ENCODE assay signal across 12 mouse cellular contexts in the genomic region with DNA sequence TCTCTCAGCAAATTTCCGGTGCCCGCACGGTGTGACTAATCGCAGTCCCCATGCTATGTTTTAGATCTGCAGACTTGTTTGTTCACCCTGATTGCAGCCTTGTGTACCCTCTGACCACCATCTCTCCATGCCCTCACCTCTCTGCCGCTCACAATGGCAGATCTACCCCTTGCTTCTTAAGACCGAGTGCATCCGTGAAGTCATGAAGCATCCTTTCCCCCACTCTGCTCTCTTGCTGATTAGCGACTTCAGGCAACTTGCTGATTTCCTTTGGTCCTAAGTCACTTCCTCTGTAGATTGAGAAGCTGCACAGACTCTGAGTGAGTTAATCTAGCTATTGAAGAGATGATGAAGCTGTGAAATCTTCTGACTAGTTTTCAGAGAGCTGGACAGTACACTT. TPM values are rescaled to one million over a fixed set of nuclear protein-coding genes. Genes with fewer than 3 reads are reported as not detected.
DNase-seq lines count a peak whose midpoint lies in the region; ATAC-seq lines count a peak whose summit lies in the region.
"Had no signal": no experiment of that assay in that cellular context is flagged by ENCODE, and none has a peak within 500 bp of the region (broad histone marks: within the 10 kb centered on the region; RNA-seq: fewer than 3 reads in every experiment).

No protein-coding gene starts in this region.

- no peaks in the 10 kb centered on the region for H3K27me3 ChIP-seq in heart, embryonic 12.5 days (replicated peaks)
- H3K27me3 ChIP-seq in lung, embryonic 15.5 days, result no peaks in the 10 kb centered on the region
- no peaks in the 10 kb centered on the region for H3K27me3 ChIP-seq in embryonic facial prominence, embryonic 14.5 days (replicated peaks; ENCODE audit: control insufficient read depth, insufficient read depth, low read length)
- H3K27me3 ChIP-seq: neural tube, embryonic 12.5 days had no signal

- H3K36me3 ChIP-seq in heart, embryonic 12.5 days, result no peaks in the 10 kb centered on the region
- no peaks in the 10 kb centered on the region for H3K36me3 ChIP-seq in lung, embryonic 15.5 days
- no peaks in the 10 kb centered on the region for H3K36me3 ChIP-seq in embryonic facial prominence, embryonic 14.5 days (ENCODE audit: control insufficient read depth, insufficient read depth, low read length)
- H3K36me3 ChIP-seq: neural tube, embryonic 12.5 days had no signal

- peak overlapping the region; percentile 32 for H3K4me2 ChIP-seq in heart, embryonic 12.5 days
- H3K4me2 ChIP-seq in lung, embryonic 15.5 days, result peak overlapping the region; percentile 35
- H3K4me2 ChIP-seq in embryonic facial prominence, embryonic 14.5 days (ENCODE audit: low read depth, low read length), result peak overlapping the region; percentile 37
- H3K4me2 ChIP-seq: neural tube, embryonic 12.5 days had no signal

- ATAC-seq in heart, embryonic 12.5 days (ENCODE audit: insufficient number of reproducible peaks, low FRiP score), result no peak
- ATAC-seq in lung, embryonic 15.5 days (ENCODE audit: borderline replicate concordance, extremely low read depth, low FRiP score, low TSS enrichment), result no peak
- no peak; the same call in 1 of the 2 replicates for ATAC-seq in embryonic facial prominence, embryonic 14.5 days (ENCODE audit: low read depth)

- no peaks in the 10 kb centered on the region for H3K9me3 ChIP-seq in heart, embryonic 12.5 days (replicated peaks)
- no peaks in the 10 kb centered on the region for H3K9me3 ChIP-seq in lung, embryonic 15.5 days
- no peaks in the 10 kb centered on the region for H3K9me3 ChIP-seq in embryonic facial prominence, embryonic 14.5 days (ENCODE audit: control insufficient read depth, low read length)
- H3K9me3 ChIP-seq: neural tube, embryonic 12.5 days had no signal

- H3K9ac ChIP-seq in heart, embryonic 12.5 days, result no peak overlapping the region
- H3K9ac ChIP-seq in lung, embryonic 15.5 days, result no peak overlapping the region
- H3K9ac ChIP-seq in embryonic facial prominence, embryonic 14.5 days (ENCODE audit: low read depth, low read length), result 0 out of 2 replicates have a peak overlapping the region, but pooled peaks have one; percentile 19
- H3K9ac ChIP-seq: neural tube, embryonic 12.5 days had no signal

- H3K27ac ChIP-seq in heart, embryonic 12.5 days (ENCODE audit: poor library complexity, severe bottlenecking), result 0 out of 2 replicates have a peak overlapping the region, but pooled peaks have one; percentile 31
- H3K27ac ChIP-seq in lung, embryonic 15.5 days, result 0 out of 2 replicates have a peak overlapping the region, but pooled peaks have one; percentile 6
- H3K27ac ChIP-seq in embryonic facial prominence, embryonic 14.5 days (replicated peaks; ENCODE audit: low read depth, low read length), result peak overlapping the region; percentile 52; the same call in 1 of the 2 replicates
- H3K27ac ChIP-seq: left cerebral cortex, adult 2 months; neural tube, embryonic 12.5 days had no signal

- no peak overlapping the region for H3K4me3 ChIP-seq in heart, embryonic 12.5 days
- 0 out of 2 replicates have a peak overlapping the region, but pooled peaks have one; percentile 6 for H3K4me3 ChIP-seq in lung, embryonic 15.5 days
- H3K4me3 ChIP-seq in embryonic facial prominence, embryonic 14.5 days (ENCODE audit: low read depth, low read length), result no peak overlapping the region
- H3K4me3 ChIP-seq: neural tube, embryonic 12.5 days had no signal

- 68% methylated on average over 8 of the region's 8 CpGs for WGBS in heart, embryonic 12.5 days
- 72% methylated on average over 8 of the region's 8 CpGs for WGBS in lung, embryonic 15.5 days
- WGBS in embryonic facial prominence, embryonic 14.5 days, result 70% methylated on average over 8 of the region's 8 CpGs

- intact Hi-C loops in heart, postnatal 36 days (cut with DNase I), result no loop called here

- DNase-seq in heart, postnatal 36 days, result no peak
- no peak for DNase-seq in lung, postnatal 25 days (ENCODE audit: low spot score)
- DNase-seq in embryonic facial prominence, embryonic 14.5 days (ENCODE audit: low spot score), result no peak
- peak; percentile 49 to 65 for DNase-seq in natural killer cell, adult 2 months (ENCODE audit: low spot score in 2 of 2)
- DNase-seq in adrenal gland, postnatal 36 days, result no peak
- DNase-seq in frontal cortex, postnatal 14 days (ENCODE audit: low spot score in 2 of 2), result no peak

- H3K4me1 ChIP-seq in heart, embryonic 12.5 days (replicated peaks), result peaks cover 13% of the 10 kb centered on the region; the same call in 1 of the 2 replicates
- H3K4me1 ChIP-seq in lung, embryonic 15.5 days, result peaks cover 9% of the 10 kb centered on the region
- H3K4me1 ChIP-seq in embryonic facial prominence, embryonic 14.5 days (ENCODE audit: control insufficient read depth, insufficient read depth, low read length), result peaks cover 11% of the 10 kb centered on the region
- H3K4me1 ChIP-seq: neural tube, embryonic 12.5 days had no signal

RNA-seq across cellular contexts. Expression of a gene that starts 3.8 kb away (rescaled TPM):
- 0.53 TPM in 1 of 2 replicates, not detected in the other for polyA plus RNA-seq in heart, embryonic 12.5 days (2016; fragmentation: Nextera tagmentation; extraction: Ambion mirVana)
- under 1 TPM in 1 of 2 experiments, not detected in 1; 0.83 TPM for total RNA-seq in heart, postnatal 36 days (2021)
- 0.82 TPM in 1 of 2 replicates, not detected in the other for polyA plus RNA-seq in lung, embryonic 15.5 days (2015; fragmentation: Nextera tagmentation; extraction: Ambion mirVana)
- 0.87 and 1.4 TPM in 2 replicates for polyA plus RNA-seq in embryonic facial prominence, embryonic 14.5 days (2014; fragmentation: Nextera tagmentation; extraction: Ambion mirVana)
- 1 to 10 TPM in 1 of 2 experiments, under 1 TPM in 1; 0.79 to 2.2 TPM for total RNA-seq in adrenal gland, postnatal 36 days (2021)
- total RNA-seq: ES-E14; gastrocnemius, adult 18-20 months; left cerebral cortex, adult 2 months had no signal
- polyA plus RNA-seq: neural tube, embryonic 12.5 days had no signal

RNA-seq across cellular contexts. Expression of a gene that starts 12.2 kb away (rescaled TPM):
- polyA plus RNA-seq in heart, embryonic 12.5 days (2016; fragmentation: Nextera tagmentation; extraction: Ambion mirVana), result not detected in 2 replicates
- total RNA-seq in heart, postnatal 36 days (2021), result not detected
- not detected in 2 replicates for polyA plus RNA-seq in lung, embryonic 15.5 days (2015; fragmentation: Nextera tagmentation; extraction: Ambion mirVana)
- not detected in 2 replicates for polyA plus RNA-seq in embryonic facial prominence, embryonic 14.5 days (2014; fragmentation: Nextera tagmentation; extraction: Ambion mirVana)
- total RNA-seq in adrenal gland, postnatal 36 days (2021), result not detected
- total RNA-seq: ES-E14; gastrocnemius, adult 18-20 months; left cerebral cortex, adult 2 months had no signal
- polyA plus RNA-seq: neural tube, embryonic 12.5 days had no signal

RNA-seq across cellular contexts. Expression of a gene that starts 44.3 kb away (rescaled TPM):
- 0.66 and 1.5 TPM in 2 replicates for polyA plus RNA-seq in heart, embryonic 12.5 days (2016; fragmentation: Nextera tagmentation; extraction: Ambion mirVana)
- 10 to 100 TPM in 1 of 2 experiments, 1 to 10 TPM in 1; 6.4 to 16.6 TPM for total RNA-seq in heart, postnatal 36 days (2021)
- 4.9 and 5.4 TPM in 2 replicates for polyA plus RNA-seq in lung, embryonic 15.5 days (2015; fragmentation: Nextera tagmentation; extraction: Ambion mirVana)
- polyA plus RNA-seq in embryonic facial prominence, embryonic 14.5 days (2014; fragmentation: Nextera tagmentation; extraction: Ambion mirVana), result 8.3 and 12.4 TPM in 2 replicates
- 10 to 100 TPM in 1 of 2 experiments, 1 to 10 TPM in 1; 4.7 to 13.1 TPM for total RNA-seq in adrenal gland, postnatal 36 days (2021)

RNA-seq across cellular contexts. Expression of a gene that starts 58.7 kb away (rescaled TPM):
- 0.86 and 1.5 TPM in 2 replicates for polyA plus RNA-seq in heart, embryonic 12.5 days (2016; fragmentation: Nextera tagmentation; extraction: Ambion mirVana)
- total RNA-seq in heart, postnatal 36 days (2021), result 10 to 100 TPM; 11.3 to 24.4 TPM
- polyA plus RNA-seq in lung, embryonic 15.5 days (2015; fragmentation: Nextera tagmentation; extraction: Ambion mirVana), result 8.1 and 9.2 TPM in 2 replicates
- 2.5 and 5.0 TPM in 2 replicates for polyA plus RNA-seq in embryonic facial prominence, embryonic 14.5 days (2014; fragmentation: Nextera tagmentation; extraction: Ambion mirVana)
- total RNA-seq in adrenal gland, postnatal 36 days (2021), result 10 to 100 TPM; 11.4 to 30.4 TPM

Comparison
In these comparisons a context has a peak if more than half of its experiments do, and no peak if none do; other contexts are left out.
1. DNase-seq: peak in natural killer cell, adult 2 months (2 of 2); none in heart, postnatal 36 days (0 of 2), lung, postnatal 25 days (single experiment), embryonic facial prominence, embryonic 14.5 days (single experiment), adrenal gland, postnatal 36 days (0 of 2) and frontal cortex, postnatal 14 days (0 of 2).
2. Peak in every context shown above with its lines, with median percentiles within 50 percentile points of each other: H3K27ac ChIP-seq and H3K4me2 ChIP-seq.